Mouse (Mus musculus) Muller cell, postnatal 12 days (primary cell): ENCODE results near the gene Pde6d.

Experiments
- DNase-seq: peaks from one replicate; pipeline ENCODE4 v3.0.0-alpha.2; 2015; ENCODE audit errors: inconsistent ontology term

Gene Pde6d

DNA sequence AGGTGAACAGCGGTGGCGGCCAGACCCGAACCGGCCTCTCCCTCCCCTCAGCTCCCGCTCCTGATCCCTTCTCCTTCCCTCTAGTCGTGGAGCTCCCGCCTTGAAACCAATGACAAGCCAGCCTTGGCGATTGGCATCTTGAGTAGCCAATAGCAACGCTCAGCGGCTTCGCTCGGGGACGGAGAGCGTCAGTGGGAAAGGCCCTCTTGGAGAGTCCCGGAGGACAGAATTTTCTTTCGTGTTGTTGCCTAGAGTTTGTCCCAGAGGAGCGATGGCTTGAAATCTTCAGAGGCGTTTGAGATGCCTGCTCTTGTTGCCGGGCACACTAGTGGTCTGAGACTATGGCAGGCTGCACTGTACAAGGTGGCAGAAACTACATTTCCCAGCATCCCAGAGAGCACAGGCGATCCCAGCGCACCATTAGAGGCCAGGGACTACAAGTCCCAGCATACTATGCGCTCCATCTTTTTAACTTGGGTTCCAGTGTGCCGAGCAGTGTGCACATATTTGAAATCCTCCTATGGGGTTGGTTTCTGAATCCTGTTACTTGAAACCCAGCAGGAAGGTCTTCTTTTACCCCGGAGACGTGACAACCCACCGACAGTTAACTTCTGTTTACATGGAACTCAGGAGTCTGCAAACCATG is at the start of gene Pde6d, which contains the start of gene Cops7b:
Pde6d (minus strand) TSS at position 179 of the 646 bp plus-strand sequence.
Cops7b (plus strand) TSS at position 454 of the 646 bp plus-strand sequence.
- DNase-seq: peak; percentile 95

DNA sequence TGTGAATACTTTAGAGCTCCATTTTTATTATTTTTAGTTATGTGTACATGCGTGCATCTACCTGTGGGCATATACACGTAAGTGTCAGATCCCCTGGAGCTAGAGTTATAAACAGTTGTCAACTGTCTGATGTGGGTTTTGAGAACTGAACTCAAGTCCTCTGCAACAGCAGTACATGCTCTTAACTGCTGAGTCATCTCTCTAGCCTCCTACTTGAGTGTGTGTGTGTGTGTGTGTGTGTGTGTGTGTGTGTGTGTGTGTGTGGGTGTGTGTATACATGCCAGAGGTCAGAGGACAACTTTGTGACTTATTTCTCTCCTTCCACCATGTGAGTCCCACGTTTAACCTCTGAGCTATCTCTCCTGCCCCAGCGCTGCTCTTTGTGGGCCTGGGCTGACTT is 48.1 kb upstream of the Pde6d start:
- DNase-seq: no peak

DNA sequence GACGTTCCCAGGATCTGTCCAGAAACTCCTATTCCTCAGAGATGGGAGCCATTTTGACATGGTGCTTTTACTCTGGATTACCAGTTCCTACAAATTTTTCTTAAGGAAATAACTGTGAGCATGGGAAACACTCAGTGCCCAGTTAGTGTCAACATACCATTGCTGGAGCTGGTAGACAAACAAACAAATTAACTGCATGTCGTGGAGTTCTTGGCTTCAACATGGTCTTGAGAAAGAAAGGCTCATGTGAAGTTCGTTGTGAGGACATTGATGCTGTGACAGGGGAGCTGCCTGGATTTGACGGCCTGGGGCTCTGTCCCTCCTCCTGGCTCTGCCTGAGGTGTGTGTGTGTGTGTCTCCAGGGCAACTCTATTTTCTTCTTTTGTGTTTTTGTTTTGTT is 47.5 kb upstream of the Pde6d start:
- DNase-seq: no peak

DNA sequence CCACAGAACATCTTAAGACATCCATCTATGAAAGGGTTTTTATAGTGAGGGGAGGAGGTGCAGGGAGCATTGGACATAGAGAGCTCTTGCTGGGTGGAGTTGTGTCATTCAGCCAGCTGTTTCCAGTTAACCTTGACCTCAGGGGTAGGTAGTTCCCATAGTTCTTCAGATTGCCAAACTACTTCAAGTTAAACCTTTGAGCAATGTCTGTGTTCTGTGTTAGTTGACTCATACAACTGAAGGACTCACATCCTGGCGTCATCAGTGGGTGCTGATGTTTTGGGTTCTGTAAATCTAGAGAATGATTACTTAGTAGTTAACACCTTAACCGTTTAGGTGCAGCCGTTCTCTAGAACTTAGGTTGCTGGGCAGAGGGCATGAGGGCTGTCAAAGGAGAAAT is 45.8 kb upstream of the Pde6d start:
- no peak for DNase-seq

DNA sequence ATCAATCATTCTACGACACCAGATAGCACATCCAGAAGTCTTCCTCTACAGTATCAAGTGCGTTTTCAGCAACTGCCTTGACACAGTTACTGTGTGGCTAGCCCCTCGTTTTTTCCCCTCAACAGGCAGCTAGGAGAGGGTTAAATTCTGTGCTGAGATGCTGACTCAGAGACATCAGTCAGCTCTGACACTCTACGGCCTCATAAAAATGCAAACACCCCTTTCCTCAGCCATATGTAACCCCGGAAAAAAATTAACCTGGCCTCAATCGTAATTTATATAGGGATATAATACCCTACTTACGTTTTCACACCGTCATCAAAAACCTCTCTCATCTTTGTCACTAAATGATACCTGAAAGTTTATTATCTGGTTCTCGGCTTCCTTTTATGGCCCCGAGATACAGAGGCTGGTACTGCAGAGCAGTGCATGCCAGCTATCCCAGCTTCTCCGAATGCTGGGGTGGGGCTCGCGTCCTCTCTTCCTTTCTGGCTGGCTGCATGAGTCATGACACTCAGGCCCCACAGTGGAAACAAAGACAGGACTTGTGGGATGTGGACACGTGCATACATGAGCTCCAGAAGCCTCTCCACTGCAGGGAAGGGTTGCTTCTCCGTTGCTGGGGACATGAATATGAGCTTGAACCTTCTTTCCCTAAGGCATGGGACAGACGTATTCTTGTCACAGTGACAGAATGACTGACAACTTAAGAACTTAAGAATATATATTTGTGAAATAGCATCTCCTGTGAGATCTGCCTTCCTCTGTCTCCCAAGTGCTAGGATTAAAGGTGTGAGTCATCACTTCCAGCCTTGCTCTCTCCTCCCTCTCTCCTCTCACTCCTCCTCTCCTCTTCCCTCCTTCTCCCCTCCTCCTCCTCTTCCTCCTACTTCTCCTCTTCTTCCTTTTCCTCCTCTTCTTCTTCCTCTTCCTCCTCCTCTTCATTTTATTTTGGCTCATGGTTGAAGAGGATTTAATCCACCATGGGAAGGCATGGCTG is 40.9 kb upstream of the Pde6d start:
- DNase-seq: peak; percentile 72

DNA sequence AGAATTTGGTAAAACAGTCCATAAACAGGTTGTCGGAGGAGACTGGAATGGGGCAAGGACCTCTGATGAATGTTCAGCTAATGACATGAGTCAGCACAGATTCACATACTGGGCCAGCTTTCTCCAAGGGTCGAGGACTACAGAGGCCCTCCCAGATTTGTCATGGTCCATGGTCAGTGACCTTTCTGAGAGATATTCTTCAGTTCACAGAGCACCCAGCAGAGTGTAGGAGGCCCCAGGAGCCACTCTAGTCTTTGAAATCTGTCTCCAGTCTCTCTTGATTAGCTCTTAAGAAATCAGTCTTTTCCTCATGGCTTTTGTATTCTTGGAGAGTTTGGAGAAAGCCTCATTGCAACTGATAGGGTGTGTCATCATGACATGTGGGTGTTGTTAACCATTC is 39.9 kb upstream of the Pde6d start:
- peak; percentile 54 for DNase-seq

DNA sequence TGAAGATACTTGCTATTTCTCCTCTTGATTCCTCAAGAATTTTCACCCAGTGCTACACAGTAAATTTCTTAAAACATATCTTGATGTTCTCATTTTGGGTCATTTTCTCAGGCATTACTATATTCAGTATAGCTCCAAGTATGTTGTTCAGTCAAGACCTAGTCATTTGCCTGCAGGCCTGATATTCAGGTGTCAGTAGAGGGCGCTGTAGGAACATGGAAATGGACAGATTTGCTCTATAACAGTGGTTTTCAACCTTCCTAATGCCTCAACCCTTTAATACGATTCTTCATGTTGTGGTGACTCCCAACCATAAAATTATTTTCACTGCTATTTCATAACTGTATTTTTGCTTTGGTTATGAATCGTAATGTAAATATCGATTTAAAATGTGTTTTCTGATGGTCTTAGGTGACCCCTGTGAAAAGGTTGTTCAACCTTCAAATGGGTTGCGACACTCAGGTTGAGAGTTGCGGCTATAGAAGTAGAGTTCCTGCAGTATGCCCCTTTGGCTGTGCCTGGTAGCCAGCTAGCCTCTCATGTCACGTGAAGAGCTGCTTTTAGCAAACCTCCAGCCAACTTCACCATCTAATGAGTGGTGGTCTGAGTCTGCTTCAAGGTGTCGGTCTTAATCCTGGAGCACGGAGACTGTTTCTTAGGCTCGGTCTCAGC is 36.2 kb upstream of the Pde6d start:
- DNase-seq: peak; percentile 43

DNA sequence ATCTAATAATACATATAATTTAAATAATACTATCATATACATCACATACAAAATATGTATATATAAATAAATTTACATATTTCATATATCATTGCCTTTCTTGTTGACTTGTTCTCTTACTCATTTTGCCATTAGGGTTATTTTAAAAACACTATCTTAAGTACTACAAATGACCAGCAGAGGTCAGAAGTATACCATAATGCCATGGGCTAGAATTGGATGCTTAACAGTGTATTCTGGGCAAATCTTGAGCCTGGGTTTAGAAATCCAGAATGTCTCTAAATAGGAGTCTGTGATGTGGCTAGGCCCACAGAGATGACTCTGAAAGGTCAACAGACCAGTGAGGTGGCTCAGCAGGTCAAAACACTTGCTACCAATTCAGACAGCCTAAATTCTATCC is 31.8 kb upstream of the Pde6d start:
- no peak for DNase-seq

DNA sequence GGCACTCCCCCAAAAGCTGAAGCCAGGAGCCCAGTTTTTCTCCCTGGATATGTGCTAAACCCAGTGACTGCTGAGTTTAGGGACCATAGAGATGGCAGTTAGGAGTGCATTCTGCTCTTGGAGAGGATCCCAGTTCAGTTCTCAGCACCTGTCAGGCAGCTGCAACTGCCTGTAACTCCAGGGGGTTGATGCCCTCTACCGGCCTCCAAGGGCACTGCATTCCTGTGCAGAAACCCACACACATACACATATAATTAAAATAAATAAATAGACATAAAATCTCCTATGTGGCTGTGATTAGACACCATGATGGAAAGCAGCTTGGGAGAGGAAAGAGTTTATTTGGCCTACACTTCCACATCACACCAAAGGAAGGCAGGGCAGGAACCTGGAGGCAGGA is 29.7 kb upstream of the Pde6d start:
- no peak for DNase-seq

DNA sequence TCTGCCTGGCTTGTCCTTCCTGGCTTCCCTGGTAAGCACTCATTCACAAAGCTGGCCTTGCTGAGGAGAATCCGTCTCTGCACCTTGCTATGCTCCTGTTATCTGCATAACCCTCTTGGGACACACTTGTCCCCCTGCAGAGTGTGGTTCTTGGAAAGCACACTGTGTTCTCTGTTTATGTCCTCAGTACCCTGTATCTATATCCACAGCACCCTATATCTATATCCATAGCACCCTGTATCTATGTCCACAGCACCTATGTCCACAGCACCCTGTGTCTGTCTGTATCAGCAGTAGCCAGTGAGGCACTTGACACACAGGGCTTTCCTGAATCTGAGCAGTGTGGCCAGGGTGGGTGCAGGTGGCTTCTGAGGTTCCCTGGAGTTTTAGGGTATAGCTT is 28.5 kb upstream of the Pde6d start:
- no peak for DNase-seq

DNA sequence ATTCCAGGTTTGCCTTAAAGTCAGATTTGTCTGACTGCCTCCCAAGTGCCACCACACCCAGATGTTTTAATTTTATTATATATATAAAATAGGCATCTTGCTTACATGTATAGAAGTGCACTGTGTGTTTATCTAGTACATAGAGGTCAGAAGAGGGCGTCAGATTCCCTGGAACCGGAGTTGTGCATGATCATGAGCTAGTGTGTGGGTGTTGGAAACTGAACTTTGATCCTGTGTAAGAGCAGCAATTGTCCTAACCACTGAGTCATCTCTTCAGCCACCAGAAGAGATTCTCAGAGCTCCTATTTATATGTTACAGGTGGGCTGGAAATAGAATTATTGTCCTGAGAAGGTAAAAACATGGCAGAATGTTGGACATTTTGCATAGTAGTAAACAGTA is 17.7 kb upstream of the Pde6d start:
- no peak for DNase-seq

DNA sequence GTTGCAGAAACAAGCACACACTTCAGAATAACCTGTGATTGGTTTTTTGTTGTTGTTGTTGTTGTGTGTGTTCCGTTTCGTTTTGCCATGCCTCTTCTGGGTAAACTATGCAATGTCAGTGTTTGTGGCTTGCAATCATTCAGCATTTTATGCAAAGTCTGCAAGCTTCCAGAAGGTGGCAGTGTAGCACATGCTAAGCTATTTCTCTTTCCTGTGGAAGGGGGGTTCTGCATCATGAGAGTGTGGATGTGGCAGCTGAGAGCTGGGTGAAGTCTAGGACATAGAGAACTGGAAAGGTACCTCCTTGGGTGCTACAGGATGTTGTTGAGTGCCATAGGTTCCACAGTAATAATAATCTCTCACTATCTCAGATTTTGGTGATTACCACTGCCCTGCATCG is 16.1 kb upstream of the Pde6d start:
- no peak for DNase-seq

DNA sequence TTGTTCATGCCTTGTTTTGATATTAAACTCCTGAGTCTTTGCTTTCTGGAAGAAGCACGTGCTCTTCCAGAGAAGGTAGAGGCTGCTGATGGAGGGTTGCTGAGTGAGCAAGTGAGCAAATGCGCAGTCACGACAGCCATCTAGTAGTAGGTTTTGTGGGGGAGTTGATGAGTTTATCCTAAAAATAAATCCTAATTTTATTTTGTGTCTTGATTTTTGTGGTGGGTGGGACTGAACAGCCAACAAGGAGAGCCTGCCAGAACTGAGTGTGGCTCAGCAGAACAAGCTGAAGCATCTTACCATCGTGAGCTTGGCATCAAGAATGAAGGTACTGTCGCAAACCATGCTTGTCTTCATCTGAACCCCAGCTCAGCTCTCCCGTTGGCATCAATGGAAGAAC is 14.1 kb upstream of the Pde6d start:
- no peak for DNase-seq

DNA sequence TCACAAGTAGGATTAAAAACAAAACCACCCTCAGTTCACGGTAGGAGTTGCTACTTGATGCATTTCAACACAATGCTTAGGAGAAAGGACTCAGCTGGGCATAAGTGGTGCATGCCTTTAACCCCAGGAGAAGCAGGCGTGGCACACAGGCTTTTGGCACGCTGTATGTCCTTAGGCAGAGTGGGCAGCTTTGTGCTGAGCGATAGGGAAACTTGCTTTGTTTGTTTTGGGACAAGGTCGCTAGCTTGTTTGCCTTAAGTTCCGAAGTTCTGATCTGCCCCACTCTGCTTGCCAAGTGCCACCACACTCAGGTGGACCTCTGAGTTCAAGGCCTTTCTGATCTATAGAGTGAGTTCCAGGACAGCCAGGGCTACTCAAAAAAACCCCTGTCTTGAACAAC is 12.9 kb upstream of the Pde6d start:
- DNase-seq: no peak

DNA sequence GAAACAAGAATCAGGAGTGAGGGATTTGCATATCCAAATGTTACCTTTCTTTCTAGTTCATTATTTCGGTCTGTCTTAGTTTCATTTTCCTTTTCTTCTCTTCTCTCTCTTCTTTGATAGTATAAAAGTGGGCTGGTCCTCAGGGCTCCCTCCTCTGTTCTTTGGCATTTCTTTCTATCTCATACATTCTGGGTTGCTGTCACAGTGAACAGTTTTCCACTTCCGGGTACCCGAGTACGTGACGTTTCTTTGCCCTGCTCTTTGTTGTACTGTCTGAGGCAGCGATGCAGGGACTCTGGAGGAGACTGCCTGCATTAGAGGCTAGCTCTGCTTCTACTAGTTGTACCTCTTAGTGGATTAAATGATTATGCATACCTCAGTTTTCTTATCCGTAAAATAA is 12.1 kb upstream of the Pde6d start:
- DNase-seq: no peak

DNA sequence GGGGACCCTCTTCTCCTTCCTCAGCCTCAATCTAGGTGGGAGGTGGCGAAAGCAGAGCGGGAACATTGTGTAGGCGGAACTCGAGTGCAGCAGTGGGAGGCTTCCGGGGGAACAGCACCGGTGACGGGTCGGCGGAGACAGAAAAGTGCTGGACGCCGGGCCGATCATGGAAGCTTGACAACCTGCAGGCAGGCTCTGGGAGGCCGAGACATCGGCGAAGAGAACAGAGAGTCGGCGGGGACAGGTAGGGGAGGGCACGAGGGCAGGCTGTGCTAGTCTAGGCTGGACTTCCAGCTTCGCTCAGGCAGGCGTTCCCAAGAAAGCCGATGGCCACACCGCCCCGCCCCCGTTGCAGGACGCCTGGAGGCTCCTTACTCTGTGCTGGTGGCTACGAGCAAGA is 4.6 kb upstream of the Pde6d start:
- DNase-seq: peak; percentile 82

DNA sequence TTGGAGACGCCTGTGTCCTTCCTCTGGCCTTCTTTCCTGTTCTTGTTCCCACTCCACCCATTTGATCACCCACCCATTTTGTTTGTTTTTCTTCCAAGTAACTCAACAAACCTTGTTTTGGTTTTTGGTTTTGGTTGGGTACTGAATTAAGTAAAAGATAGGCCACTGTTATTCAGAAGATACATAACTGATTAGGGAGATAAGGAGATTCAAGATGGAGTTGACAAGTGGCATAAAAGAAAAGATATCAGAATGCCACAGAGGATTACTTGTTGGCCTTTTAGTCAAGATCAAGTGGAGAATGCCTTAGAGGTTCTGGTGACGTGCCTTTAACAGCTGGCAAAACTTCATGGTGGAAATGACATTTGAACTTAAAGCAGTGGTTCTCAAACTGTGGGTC is 1.3 kb upstream of the Pde6d start:
- no peak for DNase-seq

DNA sequence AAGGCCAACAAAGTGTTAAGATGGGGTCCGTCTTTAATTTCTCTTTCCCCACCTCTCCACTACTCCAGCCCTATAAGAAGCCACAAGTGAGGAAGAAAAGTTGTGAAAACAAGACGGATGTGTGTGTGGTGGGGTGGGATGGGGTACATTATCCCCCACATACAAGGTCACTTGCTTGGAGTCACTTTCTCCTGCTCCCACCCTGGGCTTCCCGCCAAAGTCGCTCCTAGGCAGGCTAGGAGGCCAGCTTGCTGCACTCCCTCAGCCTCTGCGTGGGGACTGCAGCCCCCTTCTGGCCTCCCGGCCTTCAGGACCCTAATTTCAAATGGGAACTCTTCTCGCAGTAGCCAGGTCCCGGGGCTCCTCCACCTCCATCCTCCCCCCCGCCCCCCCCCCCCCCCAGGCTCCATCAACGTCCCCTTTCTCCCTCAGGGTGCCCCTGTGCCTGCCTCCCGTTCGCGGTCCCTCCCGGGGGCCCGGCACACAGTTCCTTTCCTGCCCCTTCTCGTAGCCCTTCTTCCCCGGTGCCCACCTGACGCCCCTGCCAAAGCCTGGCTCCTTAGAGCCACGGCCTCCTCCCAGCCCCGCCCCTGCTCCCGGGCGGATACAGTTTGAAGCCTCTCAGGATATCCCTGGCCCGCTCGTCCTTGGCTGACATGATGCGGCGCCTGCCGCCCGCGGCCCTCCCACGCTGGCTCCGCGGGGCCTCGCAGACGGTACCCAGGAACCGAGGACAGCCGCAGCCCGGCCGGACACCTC is 558 bp downstream of the Pde6d start:
- no peak for DNase-seq

DNA sequence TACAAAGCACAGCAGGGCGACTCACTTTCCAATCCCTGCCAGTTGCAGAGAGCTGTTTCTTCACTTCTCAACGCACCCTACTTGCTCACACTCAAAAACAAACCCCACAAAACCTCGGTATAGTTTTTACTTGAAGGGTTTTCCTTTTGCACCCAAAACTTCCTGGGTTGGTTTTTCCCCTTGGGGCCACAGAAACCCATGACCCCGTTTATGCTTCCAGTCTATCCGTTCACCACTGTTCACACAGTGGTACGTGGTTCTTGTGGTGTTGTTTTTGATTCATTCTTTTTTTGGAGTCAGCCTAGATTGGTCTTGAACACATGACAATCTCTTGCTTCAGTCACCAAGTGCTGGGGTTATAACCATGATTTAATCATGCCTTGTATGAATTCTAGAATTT is 2.0 kb downstream of the Pde6d start:
- no peak for DNase-seq

DNA sequence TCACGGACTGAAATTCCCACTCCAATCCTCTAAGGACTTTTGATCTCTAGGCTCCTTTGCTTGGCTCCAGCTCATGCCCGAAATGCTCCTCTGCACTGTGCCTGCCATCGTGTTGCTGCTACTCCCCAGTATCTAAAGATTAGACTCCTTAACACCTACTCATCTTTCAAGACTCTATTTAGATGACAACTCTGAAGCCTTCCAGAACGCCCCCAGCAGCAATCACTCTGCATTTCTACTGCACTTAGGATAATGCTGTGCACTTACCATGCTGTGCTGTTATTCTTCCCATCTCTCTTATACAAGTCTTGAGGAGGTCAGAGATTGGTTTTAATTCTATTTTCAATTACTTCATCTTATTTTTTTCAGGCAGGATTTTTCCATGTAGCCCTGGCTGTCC is 10.5 kb downstream of the Pde6d start:
- no peak for DNase-seq

DNA sequence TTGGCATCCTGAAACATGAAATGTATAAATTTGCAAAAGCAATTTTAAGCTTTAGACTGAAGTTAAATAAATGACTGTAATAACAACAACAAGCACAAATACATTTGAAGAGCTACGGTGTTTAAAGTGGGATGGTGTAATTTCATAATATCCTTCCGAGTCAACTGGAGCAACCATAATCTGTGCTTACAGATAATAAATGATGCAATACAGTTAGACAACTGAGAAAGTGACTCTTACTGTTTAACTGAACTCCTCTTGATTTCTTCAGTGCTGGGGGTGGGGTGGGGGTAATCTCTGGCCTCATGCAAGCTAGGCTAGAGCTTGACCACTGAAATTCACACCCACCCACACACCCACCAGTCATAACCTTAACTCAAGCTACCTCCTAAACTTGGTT is 11.0 kb downstream of the Pde6d start:
- no peak for DNase-seq
